Mouse (Mus musculus) forebrain, embryonic 14.5 days (tissue): ENCODE results near the gene Rusc2. TPM values are rescaled to one million over a fixed set of nuclear protein-coding genes. Genes with fewer than 3 reads are reported as not detected.

ENCODE experiments used
- ATAC-seq: fragments of 200-750 bp; cut with Nextera tagmentation; 2 replicates; pipeline ENCODE4 v1.8.0; 2017; ENCODE audit warnings: mild to moderate bottlenecking, moderate library complexity
- DNase-seq: peaks from one replicate; pipeline ENCODE4 v3.0.0-alpha.2; 2015; ENCODE audit warnings: low spot score
- H3K27ac ChIP-seq: fragments of 300-500 bp; sonication (generic); 2 replicates; pipeline ENCODE4 v1.5.1; 2014; ENCODE audit warnings: low read depth, mild to moderate bottlenecking, control low read depth, low read length, moderate library complexity
- H3K27me3 ChIP-seq: fragments of 300-500 bp; sonication (generic); replicated peaks from 2 replicates; pipeline ENCODE4 v1.6.1; 2014; ENCODE audit warnings: low read length, control low read depth, mixed read lengths; ENCODE audit not compliant: control insufficient read depth, insufficient read depth
- H3K36me3 ChIP-seq: fragments of 300-500 bp; sonication (generic); 2 replicates; pipeline ENCODE4 v1.6.1; 2014; ENCODE audit warnings: low read length, control low read depth; ENCODE audit not compliant: control insufficient read depth, insufficient read depth
- H3K4me1 ChIP-seq: fragments of 300-500 bp; sonication (generic); 2 replicates; pipeline ENCODE4 v1.6.1; 2014; ENCODE audit warnings: antibody characterized with exemption, low read length, control low read depth; ENCODE audit not compliant: control insufficient read depth, insufficient read depth
- H3K4me2 ChIP-seq: fragments of 300-500 bp; sonication (generic); 2 replicates; pipeline ENCODE4 v1.6.1; 2014; ENCODE audit warnings: mild to moderate bottlenecking, control low read depth, low read length
- H3K4me3 ChIP-seq: fragments of 300-500 bp; sonication (generic); 2 replicates; pipeline ENCODE4 v1.5.1; 2014; ENCODE audit warnings: low read depth, low read length, control low read depth
- H3K9ac ChIP-seq: fragments of 300-500 bp; sonication (generic); 2 replicates; pipeline ENCODE4 v1.6.1; 2014; ENCODE audit warnings: mild to moderate bottlenecking, low read length, control low read depth, moderate library complexity
- H3K9me3 ChIP-seq: fragments of 300-500 bp; sonication (generic); replicated peaks from 2 replicates; pipeline ENCODE4 v1.6.1; 2016; ENCODE audit warnings: low read length, control low read depth, mixed read lengths; ENCODE audit not compliant: control insufficient read depth
- WGBS: fragments of 180-500 bp; shearing (Covaris S2); extraction: QIAGEN DNeasy Blood & Tissue Kit; methylation state at CpG from one replicate; pipeline ENCODE4 v1.1.7; 2014; 5-methylcytosine and 5-hydroxymethylcytosine counted together
- polyA plus RNA-seq: library from polyadenylated mRNA; unstranded; fragments of >200 nt; fragmentation: Nextera tagmentation; extraction: Ambion mirVana; gene quantifications from 2 replicates; pipeline ENCODE4 v1.2.1, GENCODE M21; 2014

The Rusc2 gene
- polyA plus RNA-seq, 1 experiment from 2014 or later, result 47.8 TPM

- no peaks in the 10 kb centered on the region for H3K4me1 ChIP-seq
- WGBS, result 84% methylated on average over 5 of the region's 6 CpGs
- ATAC-seq, result no peak
Observed at GRCm38 (mm10) chr4:43476604-43477003, 94.8 kb downstream of the Rusc2 start.

More at GRCm38 (mm10) chr4:43476604-43477003, 94.8 kb downstream of the Rusc2 start:
- no peak for DNase-seq
- no peaks in the 10 kb centered on the region for H3K9me3 ChIP-seq
- no peak overlapping the region for H3K4me2 ChIP-seq
- H3K27ac ChIP-seq, result no peak overlapping the region
- no peaks in the 10 kb centered on the region for H3K36me3 ChIP-seq
- H3K27me3 ChIP-seq, result no peaks in the 10 kb centered on the region
- H3K9ac ChIP-seq, result no peak overlapping the region
- H3K4me3 ChIP-seq, result no peak overlapping the region

Other genes starting within 250 kb of the Rusc2 start
- 0.46 and 0.79 TPM in 2 replicates for gene Atp8b5, start 114.8 kb upstream of the Rusc2 start, polyA plus RNA-seq
- 0.29 and 0.73 TPM in 2 replicates for gene Fam166b, start 47.2 kb downstream of the Rusc2 start, polyA plus RNA-seq
- gene Tesk1, start 60.0 kb downstream of the Rusc2 start, polyA plus RNA-seq, result 10.2 and 12.1 TPM in 2 replicates
- gene Cd72, start 72.6 kb downstream of the Rusc2 start, polyA plus RNA-seq, result 6.7 and 8.8 TPM in 2 replicates
- gene Sit1, start 101.8 kb downstream of the Rusc2 start, polyA plus RNA-seq, result not detected in 2 replicates
- gene Ccdc107, start 110.9 kb downstream of the Rusc2 start, polyA plus RNA-seq, result 68.7 and 69.1 TPM in 2 replicates
- 14.0 and 15.9 TPM in 2 replicates for gene Arhgef39, start 117.7 kb downstream of the Rusc2 start, polyA plus RNA-seq
- 0.22 TPM in 1 of 2 replicates, not detected in the other for gene Car9, start 125.0 kb downstream of the Rusc2 start, polyA plus RNA-seq
- 10.7 and 13.4 TPM in 2 replicates for gene Tpm2, start 141.8 kb downstream of the Rusc2 start, polyA plus RNA-seq
- gene Creb3, start 180.4 kb downstream of the Rusc2 start, polyA plus RNA-seq, result 88.3 and 88.4 TPM in 2 replicates
- 50.1 and 50.4 TPM in 2 replicates for gene Tln1, start 180.7 kb downstream of the Rusc2 start, polyA plus RNA-seq
- 10.4 and 22.2 TPM in 2 replicates for gene Rgp1, start 196.7 kb downstream of the Rusc2 start, polyA plus RNA-seq
- gene Gba2, start 196.9 kb downstream of the Rusc2 start, polyA plus RNA-seq, result 39.2 and 42.3 TPM in 2 replicates
- 0.37 TPM in 1 of 2 replicates, not detected in the other for gene Msmp, start 202.5 kb downstream of the Rusc2 start, polyA plus RNA-seq
- gene Npr2, start 250.0 kb downstream of the Rusc2 start, polyA plus RNA-seq, result 10.7 and 11.2 TPM in 2 replicates